Mouse (Mus musculus): ENCODE data around the gene Stim1. TPM values are rescaled to one million over a fixed set of nuclear protein-coding genes. Genes with fewer than 3 reads are reported as not detected.
"Not testable (repeated sequence)": the region's sequence is repeated elsewhere in the genome, so short reads cannot be mapped to it uniquely, and the experiment has no call there.

Gene Stim1
- polyA plus RNA-seq, 1 experiment from 2014 or later, result 47.2 TPM

DNA sequence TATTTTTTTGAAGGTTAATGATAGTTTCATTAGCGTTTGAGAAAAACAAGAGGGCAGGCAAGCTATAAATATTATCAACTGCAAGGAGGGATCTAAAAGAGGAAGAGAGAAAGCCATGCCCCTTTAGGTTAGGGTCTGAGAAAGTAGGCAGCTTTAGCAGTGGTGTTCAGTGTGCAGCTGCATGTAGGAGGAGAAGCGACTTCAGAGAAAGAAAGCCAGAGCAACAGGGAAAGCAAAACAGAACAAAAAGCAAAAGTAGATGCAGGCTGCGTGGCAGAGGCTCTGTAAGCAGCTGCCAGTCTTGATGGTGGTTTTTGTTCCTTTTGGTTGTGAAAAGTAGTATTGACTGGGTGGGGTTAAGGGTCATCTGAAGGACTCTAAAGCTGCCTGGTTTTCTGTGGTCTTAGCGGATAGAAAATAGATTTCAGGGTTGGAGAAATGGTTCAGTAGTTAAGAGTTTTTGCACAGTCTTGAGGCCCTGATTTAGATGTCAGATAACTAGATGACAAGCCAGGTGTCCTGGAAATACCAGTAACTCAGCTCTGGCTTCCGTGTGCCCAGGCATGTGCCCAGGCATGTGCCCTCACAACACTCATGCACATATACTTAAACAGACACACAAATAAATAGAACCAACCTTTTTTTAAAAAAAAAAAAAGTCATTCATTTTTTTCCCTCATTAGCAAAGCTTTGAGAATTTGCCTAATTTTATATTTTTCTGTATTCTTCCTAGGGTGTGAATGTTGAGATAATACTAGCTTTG is 191.2 kb downstream of the Stim1 start:
- no peak for ATAC-seq
- no peak for TF ChIP-seq CTCF (IDR thresholded peaks at IDR 0.05)
- DNase-seq (ENCODE audit: low read depth, low spot score), result no peak
- ChIA-PET CTCF (no interaction called here), POLR2A (no interaction called here)
- in situ Hi-C loops (cut with MboI; ENCODE audit: low pct_unique_long_range_greater_than_20kb), result no loop called here
- H3K27me3 ChIP-seq, result no peaks in the 10 kb centered on the region

DNA sequence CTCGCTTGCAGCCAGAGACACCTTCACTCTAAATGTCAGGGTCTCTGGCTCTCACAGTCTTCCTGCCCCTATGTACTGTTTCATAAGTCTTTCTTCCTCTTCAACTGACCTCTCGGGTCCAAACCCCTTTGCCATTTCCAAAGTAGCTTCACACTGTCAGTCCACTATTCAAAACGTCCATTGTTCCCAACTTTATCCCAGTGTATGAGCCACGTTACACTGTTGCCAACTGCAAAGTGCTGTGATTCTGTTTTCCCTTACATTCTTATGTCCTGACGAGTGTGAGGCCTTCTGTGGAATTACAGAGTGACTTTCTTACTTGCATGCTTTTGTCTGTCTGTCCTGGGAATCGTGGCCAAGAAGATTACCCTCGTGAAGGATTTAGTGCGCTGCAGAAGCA is 200.0 kb downstream of the Stim1 start:
- no peaks in the 10 kb centered on the region for H3K27me3 ChIP-seq
- no peak for DNase-seq (ENCODE audit: low read depth, low spot score)
- ChIA-PET POLR2A (no interaction called here), CTCF (no interaction called here)
- TF ChIP-seq CTCF (IDR thresholded peaks at IDR 0.05), result no peak
- in situ Hi-C loops (cut with MboI; ENCODE audit: low pct_unique_long_range_greater_than_20kb), result no loop called here
- no peak for ATAC-seq

DNA sequence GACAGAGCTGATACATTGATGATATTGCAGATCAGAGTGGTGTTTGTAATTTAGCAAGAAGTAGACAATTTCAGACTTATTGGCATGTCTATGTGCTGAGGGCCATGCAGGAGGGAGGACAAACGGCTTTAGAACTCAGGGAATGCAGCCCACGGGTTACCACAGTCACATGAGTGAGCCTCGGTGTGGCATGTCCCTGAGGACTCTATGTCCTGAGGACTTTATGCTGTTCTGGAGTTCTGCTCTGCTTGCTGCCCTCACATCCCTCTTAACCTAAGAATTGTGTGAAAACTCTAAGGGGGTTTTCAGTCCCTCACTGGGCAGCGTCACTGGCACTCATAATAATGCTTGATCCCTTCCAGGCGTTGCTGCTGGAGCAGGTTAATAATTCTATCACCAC is 205.1 kb downstream of the Stim1 start:
- DNase-seq (ENCODE audit: low read depth, low spot score) (no peak), ATAC-seq (no peak)
- no peaks in the 10 kb centered on the region for H3K27me3 ChIP-seq
- no peak for TF ChIP-seq CTCF (IDR thresholded peaks at IDR 0.05)
- in situ Hi-C loops (cut with MboI; ENCODE audit: low pct_unique_long_range_greater_than_20kb), result no loop called here
- ChIA-PET CTCF (no interaction called here), POLR2A (no interaction called here)

GRCm38 (mm10) chr7:102476601-102477000 is 209.0 kb downstream of the Stim1 start:
- H3K27me3 ChIP-seq, result no peaks in the 10 kb centered on the region
- in situ Hi-C loops (cut with MboI; ENCODE audit: low pct_unique_long_range_greater_than_20kb), result no loop called here
- TF ChIP-seq CTCF (IDR thresholded peaks at IDR 0.05), result no peak
- ChIA-PET CTCF (no interaction called here), POLR2A (no interaction called here)
- no peak for ATAC-seq
- no peak for DNase-seq (ENCODE audit: low read depth, low spot score)

GRCm38 (mm10) chr7:102477377-102477776 is 209.8 kb downstream of the Stim1 start:
- DNase-seq (ENCODE audit: low read depth, low spot score) (no peak), ATAC-seq (no peak)
- TF ChIP-seq CTCF (IDR thresholded peaks at IDR 0.05), result no peak
- in situ Hi-C loops (cut with MboI; ENCODE audit: low pct_unique_long_range_greater_than_20kb), result no loop called here
- H3K27me3 ChIP-seq, result no peaks in the 10 kb centered on the region
- CTCF ChIA-PET, result no interaction called here
- POLR2A ChIA-PET, result no interaction called here

DNA sequence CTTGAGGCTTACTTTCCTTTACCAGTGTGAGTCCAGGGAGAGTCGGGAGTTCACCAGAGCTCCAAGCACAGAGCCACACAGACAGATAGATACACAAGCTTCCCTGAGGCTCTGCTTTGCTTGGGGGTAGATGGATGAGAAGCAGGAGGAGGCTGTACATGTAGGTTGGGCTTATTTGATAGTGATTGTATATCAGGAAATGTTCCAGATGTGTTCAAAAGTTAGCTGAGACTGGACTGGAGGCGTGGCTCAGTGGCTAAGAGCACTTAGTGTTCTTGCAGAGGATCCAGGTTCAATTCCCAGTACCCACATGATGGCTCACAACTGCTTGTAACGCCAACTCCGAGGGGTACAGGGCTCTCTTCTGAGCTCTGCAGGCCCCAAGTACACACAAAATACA is 210.8 kb downstream of the Stim1 start:
- no peaks in the 10 kb centered on the region for H3K27me3 ChIP-seq
- ATAC-seq (no peak), DNase-seq (ENCODE audit: low read depth, low spot score) (no peak)
- CTCF ChIA-PET, result interaction anchor here (0.7 kb wide), 1 partner anchor 24 kb away, joined by 3 read pairs; no protein-coding TSS in a partner anchor
- in situ Hi-C loops (cut with MboI; ENCODE audit: low pct_unique_long_range_greater_than_20kb), result no loop called here
- no peak for TF ChIP-seq CTCF (IDR thresholded peaks at IDR 0.05)
- POLR2A ChIA-PET, result no interaction called here

GRCm38 (mm10) chr7:102478926-102479325 is 211.3 kb downstream of the Stim1 start:
- DNase-seq (ENCODE audit: low read depth, low spot score) (no peak), ATAC-seq (no peak)
- ChIA-PET CTCF (interaction anchor here (0.7 kb wide), 1 partner anchor 24 kb away, joined by 3 read pairs; no protein-coding TSS in a partner anchor), POLR2A (no interaction called here)
- in situ Hi-C loops (cut with MboI; ENCODE audit: low pct_unique_long_range_greater_than_20kb), result no loop called here
- no peaks in the 10 kb centered on the region for H3K27me3 ChIP-seq
- no peak for TF ChIP-seq CTCF (IDR thresholded peaks at IDR 0.05)

DNA sequence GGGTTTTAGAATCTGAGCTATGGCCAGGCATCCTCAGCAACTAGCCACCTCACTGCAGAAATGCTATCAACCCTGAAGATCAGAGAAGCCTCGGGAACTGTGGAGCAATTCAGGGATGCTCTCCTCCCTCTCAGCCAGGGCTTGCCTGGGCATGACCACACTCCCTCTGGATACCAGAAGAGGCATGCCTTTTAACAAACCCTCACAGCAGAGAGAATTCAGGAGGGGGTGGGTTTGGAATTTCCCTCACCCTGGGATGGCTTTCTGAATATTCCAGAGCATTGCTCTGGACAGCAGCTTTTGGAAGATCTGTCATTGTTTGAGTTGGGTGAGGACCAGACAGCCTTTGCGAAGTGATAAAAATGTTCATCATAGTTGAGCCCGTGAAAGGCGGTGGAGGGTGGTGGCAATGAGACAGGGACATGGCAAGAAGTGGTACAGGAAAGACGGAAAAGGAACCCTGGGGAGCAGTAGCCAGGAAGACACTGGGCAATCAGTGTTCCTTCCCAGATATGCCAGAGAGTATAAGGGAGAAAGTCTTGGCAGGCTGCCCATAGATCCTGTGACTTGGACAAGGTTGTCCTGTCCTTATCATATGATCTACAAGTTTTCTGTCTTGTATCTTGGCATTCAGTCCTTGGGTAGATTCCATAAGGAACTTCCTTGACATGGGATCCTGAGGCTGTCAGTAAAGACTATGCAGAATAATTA is 211.9 kb downstream of the Stim1 start:
- ATAC-seq (peak; percentile 77), DNase-seq (ENCODE audit: low read depth, low spot score) (no peak)

GRCm38 (mm10) chr7:102480821-102481220 is 213.2 kb downstream of the Stim1 start:
- CTCF ChIA-PET, result interaction anchor here (0.8 to 1.3 kb wide), 2 partner anchors 17 to 157 kb away, joined by 3 read pairs; no protein-coding TSS in a partner anchor
- DNase-seq (ENCODE audit: low read depth, low spot score) (no peak), ATAC-seq (no peak)
- no peaks in the 10 kb centered on the region for H3K27me3 ChIP-seq
- in situ Hi-C loops (cut with MboI; ENCODE audit: low pct_unique_long_range_greater_than_20kb), result no loop called here
- POLR2A ChIA-PET, result no interaction called here
- no peak for TF ChIP-seq CTCF (IDR thresholded peaks at IDR 0.05)

More for the DNA sequence above, 211.9 kb downstream of the Stim1 start:
- POLR2A ChIA-PET, result no interaction called here
- TF ChIP-seq CTCF (IDR thresholded peaks at IDR 0.05), result no peak
- CTCF ChIA-PET, result interaction anchor here (0.7 to 1.3 kb wide), 2 partner anchors 15 to 25 kb away, joined by 3 read pairs; no protein-coding TSS in a partner anchor
- in situ Hi-C loops (cut with MboI; ENCODE audit: low pct_unique_long_range_greater_than_20kb), result no loop called here
- H3K27me3 ChIP-seq, result no peaks in the 10 kb centered on the region

- TF ChIP-seq CTCF (IDR thresholded peaks at IDR 0.05), result no peak
- ATAC-seq (no peak), DNase-seq (ENCODE audit: low read depth, low spot score) (no peak)
- no peaks in the 10 kb centered on the region for H3K27me3 ChIP-seq
- CTCF ChIA-PET, result no interaction called here
- POLR2A ChIA-PET, result no interaction called here
- in situ Hi-C loops (cut with MboI; ENCODE audit: low pct_unique_long_range_greater_than_20kb), result no loop called here
Observed at GRCm38 (mm10) chr7:102481579-102481978, 214.0 kb downstream of the Stim1 start, which contains the start of gene Olfr543. TSS of gene Olfr543 (minus strand) at chr7:102481679.

DNA sequence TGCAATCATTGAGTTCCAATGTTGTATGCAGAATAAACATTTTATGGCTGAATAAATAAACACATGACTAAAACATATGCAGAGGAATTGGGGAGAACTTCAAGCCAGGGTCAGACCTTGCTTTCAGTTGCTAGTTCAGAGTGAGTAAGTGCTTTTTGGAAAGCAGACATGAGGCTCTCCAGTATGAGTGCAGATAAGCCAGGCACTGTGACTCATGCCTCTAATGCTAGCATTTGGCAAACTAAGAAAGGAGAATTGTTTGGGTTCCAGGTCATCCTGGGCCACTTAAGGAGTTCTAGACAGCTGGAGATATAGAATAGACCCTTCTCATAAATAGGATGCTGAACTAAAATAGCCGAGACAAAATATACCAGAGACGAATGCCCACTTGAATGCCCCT is 216.1 kb downstream of the Stim1 start:
- POLR2A ChIA-PET, result no interaction called here
- H3K27me3 ChIP-seq, result no peaks in the 10 kb centered on the region
- CTCF ChIA-PET, result interaction anchor here (1.4 kb wide), 1 partner anchor 30 kb away, joined by 3 read pairs; no protein-coding TSS in a partner anchor
- in situ Hi-C loops (cut with MboI; ENCODE audit: low pct_unique_long_range_greater_than_20kb), result no loop called here
- TF ChIP-seq CTCF (IDR thresholded peaks at IDR 0.05), result no peak
- DNase-seq (ENCODE audit: low read depth, low spot score) (no peak), ATAC-seq (no peak)

- DNase-seq (ENCODE audit: low read depth, low spot score); POLR2A ChIA-PET; in situ Hi-C loops (cut with MboI; ENCODE audit: low pct_unique_long_range_greater_than_20kb); CTCF ChIA-PET; H3K27me3 ChIP-seq: not testable (repeated sequence)
- ATAC-seq, result peak; percentile 32
Observed at GRCm38 (mm10) chr7:102484766-102485165, 217.2 kb downstream of the Stim1 start.

Measured in Patski (cell line).